Mouse (Mus musculus) embryonic facial prominence, embryonic 13.5 days (tissue): ENCODE measurements around the gene Rexo4. TPM values are rescaled to one million over a fixed set of nuclear protein-coding genes. Genes with fewer than 3 reads are reported as not detected.
A peak's percentile ranks its signal among the peaks of the same experiment; 100 is the strongest.

Experiments used
- ATAC-seq: fragments of 200-750 bp; cut with Nextera tagmentation; 2 replicates; pipeline ENCODE4 v1.8.0; 2017; ENCODE audit warnings: low read depth; ENCODE audit not compliant: insufficient number of reproducible peaks, insufficient read depth, low FRiP score, low TSS enrichment
- H3K27ac ChIP-seq: fragments of 300-500 bp; sonication (generic); 2 replicates; pipeline ENCODE4 v1.5.1; 2015; ENCODE audit warnings: moderate library complexity, mild to moderate bottlenecking, inconsistent platforms
- H3K27me3 ChIP-seq: fragments of 300-500 bp; sonication (generic); 2 replicates; pipeline ENCODE4 v1.6.1; 2015; ENCODE audit warnings: mild to moderate bottlenecking, inconsistent platforms
- H3K36me3 ChIP-seq: fragments of 300-500 bp; sonication (generic); 2 replicates; pipeline ENCODE4 v1.6.1; 2015; ENCODE audit warnings: mild to moderate bottlenecking, inconsistent platforms
- H3K4me1 ChIP-seq: fragments of 300-500 bp; sonication (generic); 2 replicates; pipeline ENCODE4 v1.6.1; 2015; ENCODE audit warnings: inconsistent platforms
- H3K4me2 ChIP-seq: fragments of 300-500 bp; sonication (generic); 2 replicates; pipeline ENCODE4 v1.6.1; 2015; ENCODE audit warnings: moderate library complexity, mild to moderate bottlenecking, inconsistent platforms
- H3K4me3 ChIP-seq: fragments of 300-500 bp; sonication (generic); 2 replicates; pipeline ENCODE4 v1.5.1; 2015; ENCODE audit warnings: mild to moderate bottlenecking, inconsistent platforms
- H3K9ac ChIP-seq: fragments of 300-500 bp; sonication (generic); 2 replicates; pipeline ENCODE4 v1.6.1; 2015; ENCODE audit warnings: mild to moderate bottlenecking, inconsistent platforms
- H3K9me3 ChIP-seq: fragments of 300-500 bp; sonication (generic); 2 replicates; pipeline ENCODE4 v1.6.1; 2016; ENCODE audit warnings: inconsistent platforms
- WGBS: fragments of 180-500 bp; shearing (Covaris S2); methylation state at CpG from one replicate; pipeline ENCODE4 v1.1.7; 2015; ENCODE audit warnings: mixed read lengths; 5-methylcytosine and 5-hydroxymethylcytosine counted together
- polyA plus RNA-seq: library from polyadenylated mRNA; unstranded; fragments of >200 nt; fragmentation: Nextera tagmentation; extraction: Ambion mirVana; gene quantifications from 2 replicates; pipeline ENCODE4 v1.2.1, GENCODE M21; 2015

Gene Rexo4
- polyA plus RNA-seq, 1 experiment from 2014 or later, result 55.3 TPM

GRCm38 (mm10) chr2:26915927-26916728, 48.1 kb downstream of the Rexo4 start, which contains the start of the genes Surf2 and Surf1:
Gene Surf2 (plus strand): TSS chr2:26916367.
Gene Surf1 (minus strand): TSS chr2:26916530.
- WGBS, result 3% methylated on average over 47 of the region's 47 CpGs

GRCm38 (mm10) chr2:26914148-26914941, 49.8 kb downstream of the Rexo4 start:
- no peak for ATAC-seq
- H3K4me1 ChIP-seq, result peaks cover 50% of the 10 kb centered on the region
- H3K27me3 ChIP-seq, result no peaks in the 10 kb centered on the region
- H3K9me3 ChIP-seq, result no peaks in the 10 kb centered on the region
- no peak overlapping the region for H3K27ac ChIP-seq
- H3K4me2 ChIP-seq, result peak overlapping the region; percentile 97
- peaks cover 52% of the 10 kb centered on the region for H3K36me3 ChIP-seq
- peak overlapping the region; percentile 75; the same call in 1 of the 2 replicates for H3K4me3 ChIP-seq
- WGBS, result 60% methylated on average over 8 of the region's 8 CpGs
- H3K9ac ChIP-seq, result peak overlapping the region; percentile 85; the same call in 1 of the 2 replicates

More at GRCm38 (mm10) chr2:26915927-26916728, 48.1 kb downstream of the Rexo4 start, which contains the start of the genes Surf2 and Surf1:
- no peaks in the 10 kb centered on the region for H3K27me3 ChIP-seq
- peaks cover 46% of the 10 kb centered on the region for H3K4me1 ChIP-seq
- ATAC-seq, result 0 out of 2 replicates have a peak, but pooled peaks have one; percentile 21
- peak within 1 kb of the TSS; percentile 74 for H3K27ac ChIP-seq
- H3K4me3 ChIP-seq, result peak within 1 kb of the TSS; percentile 75
- H3K9ac ChIP-seq, result peak within 1 kb of the TSS; percentile 85
- H3K36me3 ChIP-seq, result peaks cover 70% of the 10 kb centered on the region
- peak within 1 kb of the TSS; percentile 97 for H3K4me2 ChIP-seq
- H3K9me3 ChIP-seq, result no peaks in the 10 kb centered on the region

- Histone ChIP-seq H3K4me2 (no peak overlapping the region), H3K9ac (no peak overlapping the region), H3K27me3 (no peaks in the 10 kb centered on the region), H3K9me3 (no peaks in the 10 kb centered on the region), H3K4me1 (peaks cover 58% of the 10 kb centered on the region), H3K27ac (no peak overlapping the region), H3K4me3 (no peak overlapping the region), H3K36me3 (peaks cover 45% of the 10 kb centered on the region)
- no peak for ATAC-seq
- WGBS, result 77% methylated on average over 17 of the region's 17 CpGs
These were observed 50.6 kb downstream of the Rexo4 start for GRCm38 (mm10) chr2:26913416-26914147.

- no peak for ATAC-seq
- peak overlapping the region; percentile 99 for H3K9ac ChIP-seq
- peak overlapping the region; percentile 99 for H3K4me2 ChIP-seq
- 75% methylated on average over 5 of the region's 5 CpGs for WGBS
- peaks cover 56% of the 10 kb centered on the region for H3K4me1 ChIP-seq
- H3K27me3 ChIP-seq, result no peaks in the 10 kb centered on the region
- H3K9me3 ChIP-seq, result no peaks in the 10 kb centered on the region
- no peak overlapping the region for H3K27ac ChIP-seq
- H3K4me3 ChIP-seq, result peak overlapping the region; percentile 88
- H3K36me3 ChIP-seq, result peaks cover 46% of the 10 kb centered on the region
These were observed 51.9 kb downstream of the Rexo4 start for GRCm38 (mm10) chr2:26912253-26912770.

- 0 out of 2 replicates have a peak, but pooled peaks have one; percentile 4 for ATAC-seq
- WGBS, result under 1% methylated on average over 37 of the region's 37 CpGs
- Histone ChIP-seq H3K9ac (peak overlapping the region; percentile 99), H3K27ac (peak overlapping the region; percentile 93), H3K27me3 (no peaks in the 10 kb centered on the region), H3K4me3 (peak overlapping the region; percentile 88), H3K4me1 (peaks cover 48% of the 10 kb centered on the region), H3K4me2 (peak overlapping the region; percentile 99), H3K9me3 (no peaks in the 10 kb centered on the region), H3K36me3 (peaks cover 58% of the 10 kb centered on the region)
These were observed 53.0 kb downstream of the Rexo4 start for GRCm38 (mm10) chr2:26910994-26911765.

- Histone ChIP-seq H3K9me3 (no peaks in the 10 kb centered on the region), H3K27ac (peak within 1 kb of the TSS; percentile 93), H3K9ac (peak within 1 kb of the TSS; percentile 99), H3K4me1 (peaks cover 44% of the 10 kb centered on the region), H3K27me3 (no peaks in the 10 kb centered on the region), H3K4me3 (peak within 1 kb of the TSS; percentile 88), H3K36me3 (peaks cover 66% of the 10 kb centered on the region), H3K4me2 (peak within 1 kb of the TSS; percentile 99)
- under 1% methylated on average over 74 of the region's 74 CpGs for WGBS
- ATAC-seq, result peak; percentile 87
These were observed 53.8 kb downstream of the Rexo4 start, which contains the start of the genes Med22 and Rpl7a for GRCm38 (mm10) chr2:26910124-26910993. Gene Med22 (minus strand): TSS chr2:26910677. Gene Rpl7a (plus strand): TSS chr2:26910764.

- ATAC-seq, result no peak
- Histone ChIP-seq H3K9me3 (no peaks in the 10 kb centered on the region), H3K4me2 (peak overlapping the region; percentile 79), H3K4me3 (peak overlapping the region; percentile 88), H3K4me1 (peaks cover 35% of the 10 kb centered on the region), H3K27ac (peak overlapping the region; percentile 93), H3K27me3 (no peaks in the 10 kb centered on the region), H3K9ac (peak overlapping the region; percentile 99), H3K36me3 (peaks cover 70% of the 10 kb centered on the region)
These were observed 54.8 kb downstream of the Rexo4 start for GRCm38 (mm10) chr2:26909387-26909784.

GRCm38 (mm10) chr2:26908710-26909386, 55.3 kb downstream of the Rexo4 start:
- H3K4me1 ChIP-seq, result peaks cover 39% of the 10 kb centered on the region
- 78% methylated on average over 18 of the region's 18 CpGs for WGBS
- no peaks in the 10 kb centered on the region for H3K9me3 ChIP-seq
- no peaks in the 10 kb centered on the region for H3K27me3 ChIP-seq
- H3K36me3 ChIP-seq, result peaks cover 68% of the 10 kb centered on the region
- no peak overlapping the region for H3K27ac ChIP-seq
- peak overlapping the region; percentile 79 for H3K4me2 ChIP-seq
- H3K4me3 ChIP-seq, result peak overlapping the region; percentile 88
- H3K9ac ChIP-seq, result peak overlapping the region; percentile 99
- no peak for ATAC-seq

- H3K4me2 ChIP-seq, result no peak overlapping the region
- peaks cover 37% of the 10 kb centered on the region for H3K4me1 ChIP-seq
- H3K9ac ChIP-seq, result no peak overlapping the region
- 58% methylated on average over 4 of the region's 4 CpGs for WGBS
- peaks cover 50% of the 10 kb centered on the region for H3K36me3 ChIP-seq
- no peak for ATAC-seq
- no peak overlapping the region for H3K4me3 ChIP-seq
- no peak overlapping the region for H3K27ac ChIP-seq
- H3K27me3 ChIP-seq, result no peaks in the 10 kb centered on the region
- no peaks in the 10 kb centered on the region for H3K9me3 ChIP-seq
These were observed 57.1 kb downstream of the Rexo4 start for GRCm38 (mm10) chr2:26907109-26907508.
